Mouse (Mus musculus) cerebellum, adult 8-10 months (tissue): Measurements from ENCODE around the gene Rcn3.
A peak's percentile ranks its signal among the peaks of the same experiment; 100 is the strongest.
"Not testable (repeated sequence)": the region's sequence is repeated elsewhere in the genome, so short reads cannot be mapped to it uniquely, and the experiment has no call there.

Experiments used
- DNase-seq: peaks from one replicate; pipeline ENCODE4 v3.0.0; 2022

The Rcn3 gene

DNA sequence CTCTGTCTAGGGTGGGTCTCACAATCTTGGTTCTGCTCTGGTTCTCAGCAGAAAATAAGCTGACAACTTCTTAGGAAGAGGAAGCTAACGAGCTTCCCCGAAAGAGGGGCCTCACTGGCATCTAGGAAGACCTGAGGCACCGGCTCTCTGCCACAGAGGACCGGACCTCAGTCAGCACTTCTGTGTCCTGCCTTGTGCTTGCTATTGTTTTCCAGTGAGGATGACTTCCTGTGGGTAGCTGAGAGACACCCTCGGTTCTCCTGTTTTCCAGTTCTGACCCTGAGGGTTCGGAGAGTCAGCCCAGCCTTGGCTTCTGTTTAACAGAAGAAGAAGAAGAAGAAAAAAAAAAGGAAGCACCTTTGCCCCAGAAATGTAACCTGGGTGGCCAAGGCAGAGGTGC is 5.5 kb upstream of the Rcn3 start:
- DNase-seq: no peak

GRCm38 (mm10) chr7:45095965-45096364 is 3.9 kb upstream of the Rcn3 start:
- not testable (repeated sequence) for DNase-seq

- DNase-seq: no peak
Measured at GRCm38 (mm10) chr7:45095367-45095766, 3.3 kb upstream of the Rcn3 start.

DNA sequence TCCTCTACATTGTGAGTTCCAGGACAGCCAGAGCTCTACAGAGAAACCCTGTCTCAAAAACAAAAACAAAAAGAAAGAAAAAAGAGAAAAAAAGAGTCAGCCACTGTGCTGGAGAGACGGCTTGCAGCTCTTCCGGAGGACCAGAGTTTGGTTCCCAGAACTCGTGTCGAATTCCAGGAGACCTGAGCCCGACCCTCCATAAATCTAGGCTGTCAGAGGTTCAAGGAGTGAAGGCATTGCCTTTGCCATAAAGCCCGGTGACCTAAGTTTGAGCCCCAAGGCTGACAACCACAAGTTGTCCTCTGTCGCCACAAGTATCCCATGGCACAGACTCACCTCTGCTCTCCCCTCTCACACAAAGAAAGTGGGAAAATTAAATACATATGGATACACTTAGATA is 2.1 kb upstream of the Rcn3 start:
- no peak for DNase-seq

- DNase-seq: no peak
Measured at GRCm38 (mm10) chr7:45093516-45093905, 1.5 kb upstream of the Rcn3 start.

GRCm38 (mm10) chr7:45092828-45093515 is 951 bp upstream of the Rcn3 start:
- DNase-seq: no peak

DNA sequence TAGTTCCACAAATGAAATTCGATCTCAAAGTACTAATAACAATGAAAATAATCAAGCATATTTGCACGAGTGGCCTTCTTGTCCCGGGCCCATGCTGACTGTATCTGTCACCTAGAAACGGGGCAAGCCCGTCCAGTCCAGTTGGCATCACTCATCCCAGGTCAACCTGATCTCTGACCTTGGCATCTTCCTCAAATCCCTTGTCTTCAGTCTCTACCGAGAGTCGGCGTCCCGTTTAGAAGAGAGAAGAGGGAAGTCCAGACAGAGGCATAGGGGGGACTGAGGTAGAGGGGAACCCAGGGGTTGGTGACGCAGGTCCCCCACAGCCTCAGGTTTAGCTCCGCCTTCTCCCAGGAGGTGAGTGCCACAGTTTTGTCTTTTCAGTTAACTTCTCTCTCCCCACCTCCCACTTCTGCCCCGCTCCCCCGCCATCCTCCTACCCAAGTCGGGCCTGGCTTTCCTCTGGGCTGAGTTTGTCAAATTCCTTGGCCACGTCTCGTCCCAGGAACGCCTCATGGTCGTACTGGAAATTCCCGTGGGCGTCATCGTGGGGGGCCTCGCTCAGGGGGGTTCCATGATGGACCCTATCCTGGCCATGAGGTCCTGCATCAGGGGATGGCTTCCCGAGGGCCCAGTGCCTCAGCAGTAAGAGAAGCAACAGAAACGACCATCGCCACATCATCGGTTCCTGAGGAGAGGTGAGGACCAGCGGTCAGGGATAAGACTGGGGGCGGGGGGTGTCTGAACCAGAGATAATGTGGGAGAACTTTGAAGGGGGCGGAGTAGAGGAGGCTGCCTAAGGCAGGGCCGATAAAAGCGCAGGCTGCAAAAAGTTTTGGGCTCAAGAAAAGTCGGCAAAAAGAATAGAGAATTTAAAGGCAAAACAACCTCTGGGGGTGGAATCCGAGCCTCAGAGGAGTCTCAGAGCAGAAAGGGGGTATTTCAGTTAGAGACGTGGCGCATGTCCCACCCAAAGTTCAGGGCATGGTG is 725 bp downstream of the Rcn3 start:
- no peak for DNase-seq

GRCm38 (mm10) chr7:45090251-45090977 is 1.6 kb downstream of the Rcn3 start:
- no peak for DNase-seq

DNA sequence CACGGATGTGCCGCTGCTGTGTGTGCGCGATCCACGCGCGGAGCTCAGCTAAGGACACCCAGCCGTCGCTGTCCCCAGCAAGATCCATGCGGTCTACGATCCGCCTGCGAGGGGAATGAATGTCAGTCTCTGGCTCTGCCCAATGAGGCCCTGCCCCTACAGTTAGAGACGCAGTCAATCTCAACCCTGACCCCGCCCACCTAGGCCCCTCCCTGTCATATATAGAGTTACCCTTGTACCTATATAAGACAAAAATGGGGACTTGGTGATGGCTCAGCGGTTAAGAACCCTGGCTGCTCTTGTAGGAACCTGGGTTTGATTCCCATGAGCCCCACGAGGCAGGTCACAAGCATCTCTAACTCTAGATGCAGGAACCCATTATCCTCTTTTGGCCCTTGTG is 3.4 kb downstream of the Rcn3 start:
- no peak for DNase-seq

GRCm38 (mm10) chr7:45086084-45086483 is 5.9 kb downstream of the Rcn3 start:
- DNase-seq: no peak

- no peak for DNase-seq
Measured at GRCm38 (mm10) chr7:45083300-45083890, 8.6 kb downstream of the Rcn3 start.

GRCm38 (mm10) chr7:45082401-45083299 is 9.4 kb downstream of the Rcn3 start:
- no peak for DNase-seq

DNA sequence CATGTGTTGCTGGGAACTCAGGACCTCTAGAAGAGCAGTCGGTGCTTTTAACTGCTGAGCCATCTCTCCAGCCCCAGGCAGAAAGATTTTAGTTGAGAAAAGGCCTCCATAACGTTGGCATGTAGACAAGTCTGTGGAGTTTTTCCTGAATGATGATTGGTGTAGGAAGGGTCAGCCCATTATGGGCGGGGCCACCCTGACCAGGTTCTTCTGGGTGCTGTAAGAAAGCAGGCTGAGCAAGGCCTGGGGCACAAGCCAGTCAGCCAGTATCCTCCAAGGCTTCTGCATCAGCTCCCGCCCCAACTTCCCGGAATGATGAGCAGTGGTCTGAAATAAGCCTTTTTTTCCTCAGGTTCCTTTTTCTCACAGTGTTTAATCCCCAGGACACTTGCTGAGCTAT is 11.0 kb downstream of the Rcn3 start:
- no peak for DNase-seq

GRCm38 (mm10) chr7:45079856-45080255 is 12.2 kb downstream of the Rcn3 start:
- DNase-seq: peak; percentile 89

DNA sequence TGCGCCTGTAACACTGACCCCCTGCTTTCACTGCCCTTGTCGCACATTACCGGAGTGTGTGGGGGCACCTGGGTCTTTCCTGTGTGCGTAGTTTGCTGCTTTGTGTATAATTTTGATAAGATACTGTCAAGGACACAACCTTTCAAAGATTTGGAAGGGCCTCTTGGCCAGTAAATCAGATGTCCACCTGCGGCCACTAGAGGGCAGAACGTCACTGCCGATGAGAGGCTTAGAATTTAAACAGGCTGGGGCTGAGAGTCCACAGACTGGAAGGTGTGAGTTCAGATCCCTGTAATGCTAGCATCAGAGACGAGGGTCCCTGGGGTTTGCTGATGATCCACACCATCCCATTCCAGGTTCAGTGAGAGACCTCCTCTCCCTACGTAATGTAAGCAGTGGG is 13.5 kb downstream of the Rcn3 start:
- DNase-seq: peak; percentile 62

GRCm38 (mm10) chr7:45077829-45078228 is 14.2 kb downstream of the Rcn3 start:
- DNase-seq: no peak

DNA sequence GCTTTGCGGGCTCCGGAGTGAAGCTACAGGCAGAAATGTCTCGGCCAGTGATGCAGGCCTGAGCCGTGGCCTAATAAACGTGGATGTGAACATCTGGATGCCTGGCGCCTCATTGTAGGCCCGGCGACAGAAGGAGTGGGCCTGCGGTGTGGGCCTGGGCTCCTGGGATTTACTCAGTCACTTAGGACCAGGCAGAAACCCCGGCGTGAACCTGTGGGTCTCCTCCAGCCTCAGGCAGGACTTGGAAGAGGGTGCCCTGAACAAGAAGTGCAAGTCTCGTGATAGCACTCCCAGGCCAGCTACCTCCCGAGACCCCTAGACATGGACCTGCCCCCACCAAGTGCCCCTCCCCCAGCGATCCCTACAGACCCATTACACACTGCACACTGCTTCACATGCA is 14.7 kb downstream of the Rcn3 start:
- no peak for DNase-seq

GRCm38 (mm10) chr7:45076501-45076900 is 15.5 kb downstream of the Rcn3 start:
- DNase-seq: no peak

- DNase-seq: no peak
Measured at GRCm38 (mm10) chr7:45075405-45075804, 16.6 kb downstream of the Rcn3 start.

DNA sequence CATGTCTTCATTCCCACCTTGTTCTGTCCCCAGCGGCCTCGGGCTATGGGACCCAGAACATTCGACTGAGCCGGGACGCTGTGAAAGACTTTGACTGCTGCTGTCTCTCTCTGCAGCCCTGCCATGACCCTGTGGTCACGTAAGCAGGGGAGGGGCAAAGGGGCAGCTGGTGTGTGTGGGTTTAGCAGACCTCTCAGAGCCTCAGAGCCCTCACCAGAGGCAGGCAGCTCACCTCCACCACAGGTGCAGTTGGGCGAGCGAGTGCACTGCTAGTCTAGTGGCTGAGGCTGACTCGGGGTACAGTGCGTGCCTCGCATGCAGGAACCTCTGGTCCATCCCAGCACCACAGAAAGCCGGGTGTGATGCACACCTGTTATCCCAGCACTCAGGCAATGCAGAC is 18.1 kb downstream of the Rcn3 start:
- no peak for DNase-seq

DNA sequence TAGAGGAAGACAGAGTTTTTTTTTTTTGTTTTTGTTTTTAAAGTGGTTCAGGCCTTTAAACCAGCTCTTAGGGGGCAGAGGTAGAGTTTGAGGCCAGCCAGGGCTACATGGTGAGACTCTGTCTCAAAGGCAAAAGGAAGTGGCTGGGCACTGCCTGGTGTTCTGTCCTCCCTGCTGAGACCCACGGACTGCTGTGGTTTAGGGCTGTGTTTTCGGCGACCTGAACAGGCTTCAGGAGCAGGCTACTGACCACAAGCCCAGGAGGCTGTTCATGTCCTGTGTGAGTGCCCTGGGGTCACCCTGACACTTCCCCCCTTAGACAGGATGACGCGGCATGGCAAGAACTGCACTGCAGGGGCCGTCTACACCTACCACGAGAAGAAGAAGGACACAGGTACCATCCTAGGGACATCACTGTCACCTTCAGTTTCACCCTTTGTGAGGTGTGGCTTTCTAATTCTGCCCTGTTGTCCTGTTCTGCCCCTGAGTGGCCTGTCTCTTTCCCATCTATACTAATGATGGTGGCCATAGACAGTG is 18.8 kb downstream of the Rcn3 start:
- no peak for DNase-seq

GRCm38 (mm10) chr7:45072230-45072629 is 19.8 kb downstream of the Rcn3 start:
- DNase-seq: no peak
